Mouse (Mus musculus) spleen, adult 2 months (tissue): ENCODE data around the gene Sorbs2. TPM values are rescaled to one million over a fixed set of nuclear protein-coding genes. Genes with fewer than 3 reads are reported as not detected.

ENCODE experiments used
- DNase-seq, 2 experiments: peaks; one replicate each; pipeline versions ENCODE4 v3.0.0 to v3.0.0-alpha.2; 2012 to 2021; ENCODE audit warnings: low spot score in 2 of 2, low read depth in 1 of 2
- H3K27ac ChIP-seq: fragments of 200-500 bp; 2 replicates; pipeline ENCODE4 v1.5.1; 2012; ENCODE audit warnings: low read length, inconsistent platforms; ENCODE audit not compliant: insufficient read depth
- H3K27me3 ChIP-seq: fragments of 200-500 bp; 2 replicates; pipeline ENCODE4 v1.6.1; 2012; ENCODE audit warnings: mild to moderate bottlenecking, moderate library complexity, low read length, inconsistent platforms; ENCODE audit not compliant: control insufficient read depth, insufficient read depth
- H3K36me3 ChIP-seq: fragments of 200-500 bp; 2 replicates; pipeline ENCODE4 v1.6.1; 2012; ENCODE audit warnings: mild to moderate bottlenecking, low read length, inconsistent platforms; ENCODE audit not compliant: control insufficient read depth, insufficient read depth
- H3K4me1 ChIP-seq: fragments of 200-500 bp; 2 replicates; pipeline ENCODE4 v1.6.1; 2011; ENCODE audit warnings: inconsistent platforms; ENCODE audit not compliant: control insufficient read depth, insufficient read depth, insufficient read length
- H3K4me3 ChIP-seq: fragments of 200-500 bp; 2 replicates; pipeline ENCODE4 v1.5.1; 2011; ENCODE audit warnings: mild to moderate bottlenecking, inconsistent platforms; ENCODE audit not compliant: insufficient read depth, insufficient read length; ENCODE audit errors: extremely low read depth
- CTCF ChIP-seq: fragments of 200-500 bp; IDR thresholded peaks from 2 replicates; pipeline ENCODE4 v1.5.1; 2011; ENCODE audit warnings: mild to moderate bottlenecking, inconsistent platforms; ENCODE audit not compliant: insufficient read depth, insufficient read length, insufficient replicate concordance; ENCODE audit errors: extremely low read depth
- POLR2A ChIP-seq: fragments of 200-500 bp; IDR thresholded peaks from 2 replicates; pipeline ENCODE4 v1.6.1; 2011; ENCODE audit warnings: low read depth, low read length, inconsistent platforms
- WGBS: fragments of 180-500 bp; shearing (Covaris S2); methylation state at CpG from one replicate; pipeline ENCODE4 v1.1.7; 2018; 5-methylcytosine and 5-hydroxymethylcytosine counted together
- polyA plus RNA-seq: library from polyadenylated mRNA; depleted of rRNA; stranded (reverse); fragments of >200 nt; gene quantifications from 2 replicates; pipeline ENCODE4 v1.2.3, GENCODE M21; 2012

Sorbs2 gene
- polyA plus RNA-seq, 1 experiment: 25.4 TPM

DNA sequence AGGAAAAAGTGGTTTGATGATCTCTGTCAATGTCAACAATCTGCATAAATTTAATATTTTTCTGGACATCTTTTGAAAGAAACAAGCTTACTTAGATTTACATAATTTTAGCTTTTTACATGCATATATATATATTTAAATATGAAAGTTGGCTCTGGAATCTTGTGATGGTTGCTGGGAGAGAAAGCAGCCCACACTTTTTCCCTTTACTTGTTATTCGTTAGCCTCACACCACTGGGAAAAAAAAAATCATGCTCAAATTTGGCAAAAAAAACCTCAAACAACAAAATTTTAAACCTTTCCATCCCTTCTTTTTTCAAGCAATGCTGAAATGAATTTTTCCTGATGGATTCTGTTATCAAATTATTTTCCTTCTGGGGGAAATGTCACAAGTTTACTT is 97.8 kb downstream of the Sorbs2 start:
- TF ChIP-seq CTCF: no peak
- TF ChIP-seq POLR2A: no peak
- H3K4me1 ChIP-seq: no peaks in the 10 kb centered on the region
- WGBS: 73% methylated on average over 1 of the region's 1 CpGs

DNA sequence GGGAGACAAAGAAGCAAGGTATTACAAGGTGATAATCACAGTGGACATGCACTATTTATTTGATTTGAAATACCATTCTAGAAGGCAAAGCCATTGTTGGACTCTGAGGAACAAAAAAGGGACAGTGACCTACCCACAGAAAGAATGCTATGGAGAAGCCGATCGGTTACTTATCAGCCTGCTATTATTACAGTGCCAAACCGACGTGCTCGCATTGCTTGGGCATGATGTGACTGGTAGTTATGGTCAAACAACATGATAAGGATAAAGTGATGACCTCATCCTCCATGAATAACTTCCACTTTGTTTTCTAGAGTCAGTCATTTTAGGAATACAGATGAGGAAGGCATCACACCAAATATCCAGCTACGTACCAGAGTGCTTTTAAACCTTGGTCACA is 99.4 kb downstream of the Sorbs2 start:
- no peak for TF ChIP-seq POLR2A
- TF ChIP-seq CTCF: no peak
- no peak overlapping the region for H3K4me3 ChIP-seq
- no peaks in the 10 kb centered on the region for H3K27me3 ChIP-seq
- DNase-seq: no peak
- H3K36me3 ChIP-seq: no peaks in the 10 kb centered on the region
- 87% methylated on average over 6 of the region's 6 CpGs for WGBS
- no peaks in the 10 kb centered on the region for H3K4me1 ChIP-seq
- no peak overlapping the region for H3K27ac ChIP-seq

More for the DNA sequence above, 97.8 kb downstream of the Sorbs2 start:
- DNase-seq: no peak
- H3K27me3 ChIP-seq: no peaks in the 10 kb centered on the region
- H3K36me3 ChIP-seq: no peaks in the 10 kb centered on the region
- H3K27ac ChIP-seq: no peak overlapping the region
- no peak overlapping the region for H3K4me3 ChIP-seq

DNA sequence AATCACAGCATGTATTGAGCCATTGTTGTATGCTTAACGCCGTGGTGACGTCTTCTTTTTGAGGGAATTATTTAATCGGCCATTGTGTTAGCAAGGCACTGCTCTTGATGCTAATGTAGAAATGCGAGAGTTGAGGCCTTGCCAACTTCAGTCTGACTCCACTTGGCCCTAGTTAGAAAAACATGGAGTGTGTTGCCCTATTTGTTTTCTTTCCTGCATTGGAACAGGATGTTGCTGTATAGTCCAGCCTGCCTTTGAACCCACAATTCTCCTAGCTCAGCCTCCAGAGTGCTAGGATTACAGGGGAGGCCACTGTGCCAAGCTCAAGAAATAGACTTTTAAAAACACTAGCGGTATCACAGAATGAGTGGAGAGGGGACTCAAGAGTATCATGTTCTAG is 100.8 kb downstream of the Sorbs2 start:
- WGBS: 88% methylated on average over 6 of the region's 6 CpGs
- Histone ChIP-seq H3K4me3 (no peak overlapping the region), H3K27me3 (no peaks in the 10 kb centered on the region), H3K4me1 (no peaks in the 10 kb centered on the region), H3K27ac (no peak overlapping the region), H3K36me3 (no peaks in the 10 kb centered on the region)
- TF ChIP-seq CTCF: no peak
- TF ChIP-seq POLR2A: no peak
- no peak for DNase-seq

DNA sequence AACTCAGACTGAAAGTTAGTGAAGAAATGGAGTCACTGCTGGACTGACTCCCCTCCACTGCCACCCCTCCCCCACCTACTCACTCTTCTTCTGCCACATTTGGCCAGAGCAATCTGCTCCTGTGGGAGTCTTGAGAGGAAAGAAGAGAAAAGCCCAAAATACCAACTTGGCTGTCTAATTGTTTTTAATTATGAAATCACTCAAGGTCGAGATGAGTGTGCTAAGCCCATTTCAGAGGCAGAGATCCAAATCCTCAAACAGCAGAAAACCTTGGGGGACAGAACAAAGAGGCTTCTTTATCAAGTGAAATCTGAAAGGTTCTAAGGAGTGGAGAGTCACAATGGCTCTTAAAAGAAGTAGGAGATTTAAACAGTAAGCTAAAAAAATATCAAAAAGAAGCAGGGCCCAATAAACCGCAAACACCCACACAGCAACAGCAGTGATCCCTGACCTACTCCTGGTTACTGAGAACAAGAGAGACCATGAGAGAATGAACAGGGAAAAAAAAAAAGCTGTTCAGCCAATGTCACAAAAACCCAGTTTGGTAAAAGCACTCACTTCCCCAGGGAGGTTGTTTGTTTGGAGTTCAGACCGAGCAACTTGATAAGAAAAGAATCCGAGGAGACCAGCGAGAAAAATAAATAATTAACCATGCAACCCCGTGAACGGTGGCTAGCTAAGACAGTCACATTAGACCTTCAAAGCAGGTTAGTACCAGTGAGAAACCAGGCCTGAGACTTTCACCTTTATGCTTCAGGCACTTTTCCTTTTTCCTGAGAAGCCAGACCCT is 103.0 kb downstream of the Sorbs2 start:
- H3K4me3 ChIP-seq: no peak overlapping the region
- 64% methylated on average over 7 of the region's 7 CpGs for WGBS
- no peaks in the 10 kb centered on the region for H3K27me3 ChIP-seq
- DNase-seq: no peak
- TF ChIP-seq POLR2A: no peak
- no peak overlapping the region for H3K27ac ChIP-seq
- no peaks in the 10 kb centered on the region for H3K36me3 ChIP-seq
- H3K4me1 ChIP-seq: no peaks in the 10 kb centered on the region

DNA sequence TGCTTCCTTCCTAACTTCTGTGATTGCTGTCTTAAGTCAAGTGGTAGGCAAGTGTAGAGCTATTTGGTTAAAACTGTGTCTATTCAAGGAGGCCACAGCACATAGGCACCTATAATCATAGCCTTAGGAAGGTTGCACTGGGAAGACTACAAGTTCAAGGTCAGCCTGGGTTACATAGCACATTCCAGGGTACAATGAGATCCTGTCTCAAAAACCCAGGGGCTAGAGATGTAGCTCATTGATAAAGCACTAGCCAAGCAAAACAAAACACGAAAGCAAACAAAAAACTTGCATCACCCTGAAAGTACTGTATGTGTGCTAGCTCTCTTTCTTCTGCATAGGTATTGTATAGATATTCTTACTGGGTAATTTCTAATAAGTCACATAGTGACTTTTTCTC is 103.7 kb downstream of the Sorbs2 start:
- H3K27ac ChIP-seq: no peak overlapping the region
- 75% methylated on average over 1 of the region's 1 CpGs for WGBS
- no peaks in the 10 kb centered on the region for H3K27me3 ChIP-seq
- no peaks in the 10 kb centered on the region for H3K36me3 ChIP-seq
- H3K4me1 ChIP-seq: no peaks in the 10 kb centered on the region
- DNase-seq: no peak
- TF ChIP-seq POLR2A (no peak), CTCF (no peak)
- H3K4me3 ChIP-seq: no peak overlapping the region

DNA sequence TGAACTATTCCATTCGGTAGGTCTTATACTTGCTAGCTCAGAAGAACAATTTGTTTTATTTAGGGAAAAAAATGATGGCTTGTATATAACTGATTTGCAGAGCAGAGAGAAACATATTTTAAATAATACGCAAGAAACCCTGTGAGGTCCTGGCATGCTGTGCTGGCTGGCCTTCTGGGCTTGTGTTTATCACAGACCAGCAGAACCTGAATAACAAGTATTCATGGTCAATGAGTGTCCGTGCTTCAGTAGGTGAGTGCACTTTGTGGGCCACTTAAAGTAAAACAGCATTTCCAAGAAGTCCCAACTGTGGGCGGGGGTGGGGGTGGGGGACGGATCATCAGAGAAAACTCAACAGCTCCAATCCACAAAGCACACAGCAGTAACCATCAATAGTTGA is 107.0 kb downstream of the Sorbs2 start:
- Histone ChIP-seq H3K4me3 (no peak overlapping the region), H3K27me3 (no peaks in the 10 kb centered on the region), H3K36me3 (no peaks in the 10 kb centered on the region), H3K27ac (no peak overlapping the region), H3K4me1 (no peaks in the 10 kb centered on the region)
- DNase-seq: no peak
- WGBS: 70% methylated on average over 5 of the region's 5 CpGs
- no peak for TF ChIP-seq POLR2A
- no peak for TF ChIP-seq CTCF

DNA sequence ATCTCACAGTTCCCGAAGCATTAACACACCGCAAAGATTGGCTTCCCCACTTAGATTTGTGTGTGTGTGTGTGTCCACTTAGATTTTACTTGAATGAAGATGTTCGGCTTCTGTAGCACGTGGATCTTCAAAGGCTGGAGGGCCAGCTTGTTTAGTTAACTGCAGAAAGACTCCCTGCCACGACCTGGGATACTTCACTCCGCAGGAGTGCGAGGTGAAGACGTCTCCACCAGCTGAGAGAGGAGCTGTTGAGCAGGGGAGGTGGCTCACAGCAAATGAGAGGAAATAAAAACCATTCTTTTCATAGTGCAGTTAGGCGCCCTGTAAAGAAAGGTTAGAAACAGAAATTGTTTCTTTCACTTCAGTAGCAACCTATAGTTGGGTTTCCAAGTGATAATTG is 107.5 kb downstream of the Sorbs2 start:
- Histone ChIP-seq H3K27ac (no peak overlapping the region), H3K4me1 (no peaks in the 10 kb centered on the region), H3K4me3 (no peak overlapping the region), H3K36me3 (no peaks in the 10 kb centered on the region), H3K27me3 (no peaks in the 10 kb centered on the region)
- TF ChIP-seq POLR2A (no peak), CTCF (no peak)
- WGBS: 33% methylated on average over 9 of the region's 9 CpGs
- no peak for DNase-seq
